Mouse (Mus musculus) lung, embryonic 16.5 days (tissue): ENCODE measurements around the gene Coq7. TPM values are rescaled to one million over a fixed set of nuclear protein-coding genes. Genes with fewer than 3 reads are reported as not detected.
A peak's percentile ranks its signal among the peaks of the same experiment; 100 is the strongest.

Experiments
- ATAC-seq: fragments of 200-750 bp; cut with Nextera tagmentation; 2 replicates; pipeline ENCODE4 v1.8.0; 2017; ENCODE audit warnings: low read depth, mild to moderate bottlenecking, moderate library complexity
- H3K27ac ChIP-seq: fragments of 300-500 bp; sonication (generic); 2 replicates; pipeline ENCODE4 v1.5.1; 2014; ENCODE audit warnings: mild to moderate bottlenecking, control low read depth, low read length
- H3K27me3 ChIP-seq: fragments of 300-500 bp; sonication (generic); 2 replicates; pipeline ENCODE4 v1.6.1; 2014; ENCODE audit warnings: low read depth, low read length, mixed read lengths; ENCODE audit not compliant: control insufficient read depth, insufficient read depth
- H3K36me3 ChIP-seq: fragments of 300-500 bp; sonication (generic); 2 replicates; pipeline ENCODE4 v1.6.1; 2014; ENCODE audit warnings: low read length; ENCODE audit not compliant: control insufficient read depth, insufficient read depth
- H3K4me1 ChIP-seq: fragments of 300-500 bp; sonication (generic); replicated peaks from 2 replicates; pipeline ENCODE4 v1.6.1; 2014; ENCODE audit warnings: low read length, mixed read lengths; ENCODE audit not compliant: control insufficient read depth, insufficient read depth
- H3K4me2 ChIP-seq: fragments of 300-500 bp; sonication (generic); 2 replicates; pipeline ENCODE4 v1.6.1; 2014; ENCODE audit warnings: low read depth, low read length, control low read depth
- H3K4me3 ChIP-seq: fragments of 300-500 bp; sonication (generic); 2 replicates; pipeline ENCODE4 v1.5.1; 2014; ENCODE audit warnings: mild to moderate bottlenecking, low read length, control low read depth
- H3K9ac ChIP-seq: fragments of 300-500 bp; sonication (generic); 2 replicates; pipeline ENCODE4 v1.6.1; 2014; ENCODE audit warnings: low read length, control low read depth
- H3K9me3 ChIP-seq: fragments of 300-500 bp; sonication (generic); 2 replicates; pipeline ENCODE4 v1.6.1; 2016; ENCODE audit warnings: low read length; ENCODE audit not compliant: control insufficient read depth
- WGBS: fragments of 180-500 bp; shearing (Covaris S2); extraction: QIAGEN DNeasy Blood & Tissue Kit; methylation state at CpG from one replicate; pipeline ENCODE4 v1.1.7; 2014; 5-methylcytosine and 5-hydroxymethylcytosine counted together
- polyA plus RNA-seq: library from polyadenylated mRNA; unstranded; fragments of >200 nt; fragmentation: Nextera tagmentation; extraction: Ambion mirVana; gene quantifications from 2 replicates; pipeline ENCODE4 v1.2.1, GENCODE M21; 2015

Gene Coq7
- polyA plus RNA-seq, 1 experiment from 2014 or later, result 117 TPM

GRCm38 (mm10) chr7:118503844-118504243, 29.3 kb downstream of the Coq7 start:
- Histone ChIP-seq H3K9me3 (no peaks in the 10 kb centered on the region), H3K27me3 (no peaks in the 10 kb centered on the region), H3K4me3 (no peak overlapping the region), H3K27ac (no peak overlapping the region), H3K4me1 (no peaks in the 10 kb centered on the region), H3K36me3 (no peaks in the 10 kb centered on the region), H3K4me2 (no peak overlapping the region), H3K9ac (no peak overlapping the region)
- ATAC-seq, result peak; percentile 36; the same call in 1 of the 2 replicates
- WGBS, result 54% methylated on average over 4 of the region's 4 CpGs

- Histone ChIP-seq H3K4me2 (no peak overlapping the region), H3K27me3 (no peaks in the 10 kb centered on the region), H3K9ac (no peak overlapping the region), H3K4me3 (no peak overlapping the region), H3K27ac (no peak overlapping the region), H3K36me3 (no peaks in the 10 kb centered on the region), H3K4me1 (no peaks in the 10 kb centered on the region), H3K9me3 (no peaks in the 10 kb centered on the region)
- WGBS, result 67% methylated on average over 8 of the region's 8 CpGs
- ATAC-seq, result no peak
Measured at GRCm38 (mm10) chr7:118502333-118502732, 30.8 kb downstream of the Coq7 start.

GRCm38 (mm10) chr7:118499784-118500435, 33.2 kb downstream of the Coq7 start:
- no peak for ATAC-seq
- no peaks in the 10 kb centered on the region for H3K36me3 ChIP-seq
- no peak overlapping the region for H3K4me2 ChIP-seq
- 55% methylated on average over 7 of the region's 7 CpGs for WGBS
- H3K4me1 ChIP-seq, result no peaks in the 10 kb centered on the region
- no peaks in the 10 kb centered on the region for H3K9me3 ChIP-seq
- no peaks in the 10 kb centered on the region for H3K27me3 ChIP-seq
- no peak overlapping the region for H3K4me3 ChIP-seq
- H3K27ac ChIP-seq, result no peak overlapping the region
- no peak overlapping the region for H3K9ac ChIP-seq

- Histone ChIP-seq H3K4me2 (no peak overlapping the region), H3K4me3 (no peak overlapping the region), H3K27me3 (no peaks in the 10 kb centered on the region), H3K36me3 (no peaks in the 10 kb centered on the region), H3K9ac (no peak overlapping the region), H3K9me3 (no peaks in the 10 kb centered on the region), H3K4me1 (no peaks in the 10 kb centered on the region), H3K27ac (no peak overlapping the region)
- WGBS, result 65% methylated on average over 12 of the region's 12 CpGs
- ATAC-seq, result no peak
Measured at GRCm38 (mm10) chr7:118498984-118499783, 34.0 kb downstream of the Coq7 start.

- H3K4me3 ChIP-seq, result no peak overlapping the region
- no peak overlapping the region for H3K27ac ChIP-seq
- no peak for ATAC-seq
- H3K9me3 ChIP-seq, result no peaks in the 10 kb centered on the region
- 63% methylated on average over 4 of the region's 4 CpGs for WGBS
- no peak overlapping the region for H3K4me2 ChIP-seq
- 0 out of 2 replicates have a peak, but pooled peaks cover 2% of the 10 kb centered on the region for H3K36me3 ChIP-seq
- H3K4me1 ChIP-seq, result peaks cover 12% of the 10 kb centered on the region
- no peak overlapping the region for H3K9ac ChIP-seq
- H3K27me3 ChIP-seq, result no peaks in the 10 kb centered on the region
Measured at GRCm38 (mm10) chr7:118494892-118495579, 38.1 kb downstream of the Coq7 start.

GRCm38 (mm10) chr7:118493892-118494291, 39.3 kb downstream of the Coq7 start:
- peak overlapping the region; percentile 39 for H3K27ac ChIP-seq
- H3K36me3 ChIP-seq, result 0 out of 2 replicates have a peak, but pooled peaks cover 6% of the 10 kb centered on the region
- H3K4me3 ChIP-seq, result no peak overlapping the region
- no peaks in the 10 kb centered on the region for H3K27me3 ChIP-seq
- 61% methylated on average over 9 of the region's 9 CpGs for WGBS
- H3K9ac ChIP-seq, result no peak overlapping the region
- H3K9me3 ChIP-seq, result no peaks in the 10 kb centered on the region
- ATAC-seq, result peak; percentile 8; the same call in 1 of the 2 replicates
- no peak overlapping the region for H3K4me2 ChIP-seq
- peaks cover 23% of the 10 kb centered on the region for H3K4me1 ChIP-seq

GRCm38 (mm10) chr7:118491431-118492147, 41.6 kb downstream of the Coq7 start, which contains the start of gene Itpripl2:
Gene Itpripl2 (minus strand): TSS chr7:118491975.
- Histone ChIP-seq H3K36me3 (0 out of 2 replicates have a peak, but pooled peaks cover 6% of the 10 kb centered on the region), H3K4me3 (peak within 1 kb of the TSS; percentile 79), H3K27me3 (no peaks in the 10 kb centered on the region), H3K4me1 (peaks cover 37% of the 10 kb centered on the region), H3K9me3 (no peaks in the 10 kb centered on the region), H3K27ac (peak within 1 kb of the TSS; percentile 94), H3K4me2 (peak within 1 kb of the TSS; percentile 79), H3K9ac (peak within 1 kb of the TSS; percentile 99)
- peak; percentile 90 for ATAC-seq
- 0% methylated on average over 38 of the region's 55 CpGs for WGBS

- H3K9ac ChIP-seq, result peak overlapping the region; percentile 99
- H3K9me3 ChIP-seq, result no peaks in the 10 kb centered on the region
- H3K36me3 ChIP-seq, result 0 out of 2 replicates have a peak, but pooled peaks cover 6% of the 10 kb centered on the region
- H3K4me2 ChIP-seq, result peak overlapping the region; percentile 79
- H3K4me3 ChIP-seq, result peak overlapping the region; percentile 79
- peaks cover 37% of the 10 kb centered on the region for H3K4me1 ChIP-seq
- 6% methylated on average over 62 of the region's 67 CpGs for WGBS
- peak overlapping the region; percentile 94 for H3K27ac ChIP-seq
- no peaks in the 10 kb centered on the region for H3K27me3 ChIP-seq
- ATAC-seq, result peak; percentile 37
Measured at GRCm38 (mm10) chr7:118490666-118491430, 42.3 kb downstream of the Coq7 start.
